Mouse (Mus musculus): ENCODE results near the gene Slc39a9. TPM values are rescaled to one million over a fixed set of nuclear protein-coding genes. Genes with fewer than 3 reads are reported as not detected.

Gene Slc39a9
- polyA plus RNA-seq, 1 experiment from 2014 or later: 28.5 TPM

- 90% methylated on average over 7 of the region's 7 CpGs for WGBS
- Histone ChIP-seq H3K27me3 (ENCODE audit: poor library complexity, severe bottlenecking) (0 out of 2 replicates have a peak, but pooled peaks cover 13% of the 10 kb centered on the region), H3K4me3 (no peak overlapping the region), H3K27ac (no peak overlapping the region), H3K4me1 (peaks cover 6% of the 10 kb centered on the region), H3K9me3 (no peaks in the 10 kb centered on the region), H3K36me3 (replicated peaks) (no peaks in the 10 kb centered on the region)
- DNase-seq (ENCODE audit: extremely low spot score, low spot score): no peak
These were observed 57.6 kb downstream of the Slc39a9 start for GRCm38 (mm10) chr12:80701332-80701731.

GRCm38 (mm10) chr12:80706208-80706914, 62.7 kb downstream of the Slc39a9 start:
- Histone ChIP-seq H3K4me3 (no peak overlapping the region), H3K4me1 (peaks cover 12% of the 10 kb centered on the region), H3K27ac (no peak overlapping the region; the same call in 1 of the 2 replicates), H3K36me3 (replicated peaks) (no peaks in the 10 kb centered on the region), H3K27me3 (ENCODE audit: poor library complexity, severe bottlenecking) (peaks cover 11% of the 10 kb centered on the region; the same call in 1 of the 2 replicates), H3K9me3 (no peaks in the 10 kb centered on the region)
- WGBS: 59% methylated on average over 11 of the region's 11 CpGs
- no peak for DNase-seq (ENCODE audit: extremely low spot score, low spot score)

GRCm38 (mm10) chr12:80706915-80707604, 63.4 kb downstream of the Slc39a9 start:
- 72% methylated on average over 6 of the region's 6 CpGs for WGBS
- H3K27ac ChIP-seq: no peak overlapping the region
- no peak for DNase-seq (ENCODE audit: extremely low spot score, low spot score)
- H3K36me3 ChIP-seq (replicated peaks): no peaks in the 10 kb centered on the region
- peaks cover 11% of the 10 kb centered on the region; the same call in 1 of the 2 replicates for H3K27me3 ChIP-seq (ENCODE audit: poor library complexity, severe bottlenecking)
- H3K9me3 ChIP-seq: no peaks in the 10 kb centered on the region
- peaks cover 12% of the 10 kb centered on the region for H3K4me1 ChIP-seq
- no peak overlapping the region for H3K4me3 ChIP-seq

- peaks cover 29% of the 10 kb centered on the region for H3K4me1 ChIP-seq
- H3K27me3 ChIP-seq (ENCODE audit: poor library complexity, severe bottlenecking): peaks cover 18% of the 10 kb centered on the region; the same call in 1 of the 2 replicates
- no peaks in the 10 kb centered on the region for H3K36me3 ChIP-seq (replicated peaks)
- no peak for DNase-seq (ENCODE audit: extremely low spot score, low spot score)
- no peak overlapping the region for H3K27ac ChIP-seq
- H3K9me3 ChIP-seq: no peaks in the 10 kb centered on the region
- 78% methylated on average over 6 of the region's 6 CpGs for WGBS
- H3K4me3 ChIP-seq: no peak overlapping the region
These were observed 72.2 kb downstream of the Slc39a9 start for GRCm38 (mm10) chr12:80715915-80716314.

GRCm38 (mm10) chr12:80719141-80719540, 75.5 kb downstream of the Slc39a9 start:
- Histone ChIP-seq H3K4me1 (peaks cover 27% of the 10 kb centered on the region), H3K27me3 (ENCODE audit: poor library complexity, severe bottlenecking) (peaks cover 19% of the 10 kb centered on the region), H3K27ac (no peak overlapping the region), H3K4me3 (no peak overlapping the region), H3K9me3 (no peaks in the 10 kb centered on the region), H3K36me3 (replicated peaks) (no peaks in the 10 kb centered on the region)
- WGBS: 73% methylated on average over 2 of the region's 2 CpGs
- no peak for DNase-seq (ENCODE audit: extremely low spot score, low spot score)

GRCm38 (mm10) chr12:80720507-80720906, 76.8 kb downstream of the Slc39a9 start:
- 66% methylated on average over 12 of the region's 12 CpGs for whole genome bisulfite sequencing
- peaks cover 23% of the 10 kb centered on the region for H3K4me1 ChIP-seq
- DNase-seq (ENCODE audit: extremely low spot score, low spot score): no peak
- H3K4me3 ChIP-seq: no peak overlapping the region
- H3K36me3 ChIP-seq (replicated peaks): no peaks in the 10 kb centered on the region
- H3K27me3 ChIP-seq (ENCODE audit: poor library complexity, severe bottlenecking): peaks cover 16% of the 10 kb centered on the region
- H3K27ac ChIP-seq: no peak overlapping the region
- no peaks in the 10 kb centered on the region for H3K9me3 ChIP-seq

GRCm38 (mm10) chr12:80721458-80721857, 77.8 kb downstream of the Slc39a9 start:
- DNase-seq (ENCODE audit: extremely low spot score, low spot score): no peak
- H3K36me3 ChIP-seq (replicated peaks): no peaks in the 10 kb centered on the region
- no peak overlapping the region for H3K27ac ChIP-seq
- H3K4me1 ChIP-seq: peaks cover 23% of the 10 kb centered on the region
- peaks cover 14% of the 10 kb centered on the region for H3K27me3 ChIP-seq (ENCODE audit: poor library complexity, severe bottlenecking)
- no peaks in the 10 kb centered on the region for H3K9me3 ChIP-seq
- H3K4me3 ChIP-seq: no peak overlapping the region
- 86% methylated on average over 15 of the region's 15 CpGs for WGBS

- H3K4me1 ChIP-seq: peaks cover 14% of the 10 kb centered on the region
- no peak overlapping the region for H3K27ac ChIP-seq
- DNase-seq (ENCODE audit: extremely low spot score, low spot score): peak; percentile 81
- H3K4me3 ChIP-seq: no peak overlapping the region
- H3K9me3 ChIP-seq: no peaks in the 10 kb centered on the region
- no peaks in the 10 kb centered on the region for H3K36me3 ChIP-seq (replicated peaks)
- H3K27me3 ChIP-seq (ENCODE audit: poor library complexity, severe bottlenecking): peaks cover 15% of the 10 kb centered on the region; the same call in 1 of the 2 replicates
- 36% methylated on average over 10 of the region's 10 CpGs for WGBS
These were observed 81.3 kb downstream of the Slc39a9 start for GRCm38 (mm10) chr12:80724853-80725559.

- Histone ChIP-seq H3K4me3 (no peak overlapping the region), H3K27me3 (ENCODE audit: poor library complexity, severe bottlenecking) (peaks cover 8% of the 10 kb centered on the region; the same call in 1 of the 2 replicates), H3K9me3 (no peaks in the 10 kb centered on the region), H3K4me1 (peaks cover 10% of the 10 kb centered on the region), H3K27ac (no peak overlapping the region), H3K36me3 (replicated peaks) (no peaks in the 10 kb centered on the region)
- WGBS: 57% methylated on average over 1 of the region's 1 CpGs
- no peak for DNase-seq (ENCODE audit: extremely low spot score, low spot score)
These were observed 84.5 kb downstream of the Slc39a9 start for GRCm38 (mm10) chr12:80728207-80728606.

GRCm38 (mm10) chr12:80728814-80729213, 85.1 kb downstream of the Slc39a9 start:
- WGBS: 61% methylated on average over 2 of the region's 2 CpGs
- no peaks in the 10 kb centered on the region for H3K36me3 ChIP-seq (replicated peaks)
- no peak overlapping the region for H3K4me3 ChIP-seq
- peaks cover 10% of the 10 kb centered on the region for H3K4me1 ChIP-seq
- no peak overlapping the region for H3K27ac ChIP-seq
- no peak for DNase-seq (ENCODE audit: extremely low spot score, low spot score)
- peaks cover 8% of the 10 kb centered on the region; the same call in 1 of the 2 replicates for H3K27me3 ChIP-seq (ENCODE audit: poor library complexity, severe bottlenecking)
- no peaks in the 10 kb centered on the region for H3K9me3 ChIP-seq

- Histone ChIP-seq H3K4me1 (peaks cover 17% of the 10 kb centered on the region), H3K27me3 (ENCODE audit: poor library complexity, severe bottlenecking) (peaks cover 8% of the 10 kb centered on the region; the same call in 1 of the 2 replicates), H3K27ac (no peak overlapping the region), H3K9me3 (no peaks in the 10 kb centered on the region), H3K4me3 (no peak overlapping the region), H3K36me3 (replicated peaks) (no peaks in the 10 kb centered on the region)
- DNase-seq (ENCODE audit: extremely low spot score, low spot score): no peak
- WGBS: 90% methylated on average over 12 of the region's 12 CpGs
These were observed 86.3 kb downstream of the Slc39a9 start for GRCm38 (mm10) chr12:80729758-80730530.

- H3K4me3 ChIP-seq: no peak overlapping the region
- peaks cover 8% of the 10 kb centered on the region; the same call in 1 of the 2 replicates for H3K27me3 ChIP-seq (ENCODE audit: poor library complexity, severe bottlenecking)
- H3K4me1 ChIP-seq: peaks cover 17% of the 10 kb centered on the region
- no peaks in the 10 kb centered on the region for H3K9me3 ChIP-seq
- 10% methylated on average over 9 of the region's 9 CpGs for WGBS
- DNase-seq (ENCODE audit: extremely low spot score, low spot score): peak; percentile 82
- H3K27ac ChIP-seq: peak overlapping the region; percentile 62
- H3K36me3 ChIP-seq (replicated peaks): no peaks in the 10 kb centered on the region
These were observed 86.9 kb downstream of the Slc39a9 start for GRCm38 (mm10) chr12:80730567-80730966.

Data from forebrain, embryonic 10.5 days (tissue).